Mouse (Mus musculus) heart, postnatal 0 days (tissue): Measurements from ENCODE around the gene Unc119. TPM values are rescaled to one million over a fixed set of nuclear protein-coding genes. Genes with fewer than 3 reads are reported as not detected.
A peak's percentile ranks its signal among the peaks of the same experiment; 100 is the strongest.

Experiments used
- ATAC-seq: fragments of 200-750 bp; cut with Nextera tagmentation; 2 replicates; pipeline ENCODE4 v1.8.0; 2017; ENCODE audit warnings: low read depth, moderate number of reproducible peaks, moderate library complexity; ENCODE audit not compliant: insufficient read depth
- DNase-seq: peaks from one replicate; pipeline ENCODE4 v3.0.0-alpha.2; 2016; ENCODE audit warnings: low spot score
- H3K27ac ChIP-seq: fragments of 300-500 bp; sonication (generic); 2 replicates; pipeline ENCODE4 v1.5.1; 2014; ENCODE audit warnings: low read depth, mild to moderate bottlenecking
- H3K27me3 ChIP-seq: fragments of 300-500 bp; sonication (generic); 2 replicates; pipeline ENCODE4 v1.6.1; 2014; ENCODE audit warnings: low read length, mixed read lengths; ENCODE audit not compliant: control insufficient read depth, insufficient read depth
- H3K36me3 ChIP-seq: fragments of 300-500 bp; sonication (generic); replicated peaks from 2 replicates; pipeline ENCODE4 v1.6.1; 2014; ENCODE audit warnings: low read length, mixed read lengths; ENCODE audit not compliant: control insufficient read depth, insufficient read depth
- H3K4me1 ChIP-seq: fragments of 300-500 bp; sonication (generic); 2 replicates; pipeline ENCODE4 v1.6.1; 2014; ENCODE audit warnings: antibody characterized with exemption; ENCODE audit not compliant: control insufficient read depth, insufficient read depth
- H3K4me2 ChIP-seq: fragments of 300-500 bp; sonication (generic); 2 replicates; pipeline ENCODE4 v1.6.1; 2014; ENCODE audit warnings: low read depth, mild to moderate bottlenecking, low read length, moderate library complexity
- H3K4me3 ChIP-seq: fragments of 300-500 bp; sonication (generic); 2 replicates; pipeline ENCODE4 v1.5.1; 2014; ENCODE audit warnings: low read depth, low read length
- H3K9ac ChIP-seq: fragments of 300-500 bp; sonication (generic); replicated peaks from 2 replicates; pipeline ENCODE4 v1.6.1; 2014; ENCODE audit warnings: low read depth, low read length, mixed read lengths
- H3K9me3 ChIP-seq: fragments of 300-500 bp; sonication (generic); replicated peaks from 2 replicates; pipeline ENCODE4 v1.6.1; 2016; ENCODE audit warnings: low read length; ENCODE audit not compliant: control insufficient read depth
- CTCF ChIP-seq: IDR thresholded peaks from 2 replicates; pipeline ENCODE4 v1.5.1; 2016; ENCODE audit warnings: antibody characterized with exemption, control low read depth, low read depth
- EP300 ChIP-seq: IDR thresholded peaks from 2 replicates; pipeline ENCODE4 v1.6.1; 2016; ENCODE audit warnings: antibody characterized with exemption, low read depth
- WGBS: fragments of 180-500 bp; shearing (Covaris S2); extraction: QIAGEN DNeasy Blood & Tissue Kit; methylation state at CpG from one replicate; pipeline ENCODE4 v1.1.7; 2014; 5-methylcytosine and 5-hydroxymethylcytosine counted together
- polyA plus RNA-seq: library from polyadenylated mRNA; unstranded; fragments of >200 nt; fragmentation: Nextera tagmentation; extraction: Ambion mirVana; gene quantifications from 2 replicates; pipeline ENCODE4 v1.2.1, GENCODE M21; 2015
- total RNA-seq: library from RNA; depleted of rRNA; stranded (reverse); fragments of >200 nt; gene quantifications from 2 replicates; pipeline ENCODE4 v1.2.3, GENCODE M21; 2014; ENCODE audit warnings: low replicate concordance

Gene Unc119
- total and polyA plus RNA-seq, 2 experiments from 2014 or later, result 20.9 to 57.3 TPM

- H3K4me2 ChIP-seq, result no peak overlapping the region
- H3K4me3 ChIP-seq, result no peak overlapping the region
- 76% methylated on average over 7 of the region's 7 CpGs for WGBS
- H3K27ac ChIP-seq, result no peak overlapping the region
- no peak overlapping the region for H3K9ac ChIP-seq
- TF ChIP-seq CTCF, result no peak
- no peak for TF ChIP-seq EP300
- DNase-seq, result no peak
- H3K9me3 ChIP-seq, result no peaks in the 10 kb centered on the region
- peaks cover 6% of the 10 kb centered on the region; the same call in 1 of the 2 replicates for H3K36me3 ChIP-seq
- H3K4me1 ChIP-seq, result peaks cover 31% of the 10 kb centered on the region
- ATAC-seq, result no peak
- H3K27me3 ChIP-seq, result no peaks in the 10 kb centered on the region
Observed at GRCm38 (mm10) chr11:78348474-78348873, 5.2 kb downstream of the Unc119 start.

- H3K4me3 ChIP-seq, result no peak overlapping the region
- ATAC-seq (no peak), DNase-seq (no peak)
- TF ChIP-seq EP300, result no peak
- TF ChIP-seq CTCF, result no peak
- H3K9ac ChIP-seq, result no peak overlapping the region
- no peak overlapping the region for H3K27ac ChIP-seq
- H3K4me2 ChIP-seq, result no peak overlapping the region
- H3K27me3 ChIP-seq, result no peaks in the 10 kb centered on the region
- H3K36me3 ChIP-seq, result peaks cover 6% of the 10 kb centered on the region; the same call in 1 of the 2 replicates
- H3K9me3 ChIP-seq, result no peaks in the 10 kb centered on the region
- H3K4me1 ChIP-seq, result peaks cover 20% of the 10 kb centered on the region
- 53% methylated on average over 4 of the region's 4 CpGs for WGBS
Observed at GRCm38 (mm10) chr11:78349441-78350358, 6.4 kb downstream of the Unc119 start.

- Histone ChIP-seq H3K4me2 (no peak overlapping the region), H3K9ac (no peak overlapping the region), H3K27me3 (no peaks in the 10 kb centered on the region), H3K4me1 (peaks cover 5% of the 10 kb centered on the region; the same call in 1 of the 2 replicates), H3K36me3 (peaks cover 5% of the 10 kb centered on the region; the same call in 1 of the 2 replicates), H3K9me3 (no peaks in the 10 kb centered on the region), H3K4me3 (no peak overlapping the region), H3K27ac (no peak overlapping the region)
- TF ChIP-seq EP300 (no peak), CTCF (no peak)
- DNase-seq (no peak), ATAC-seq (no peak)
- WGBS, result 58% methylated on average over 1 of the region's 1 CpGs
Observed at GRCm38 (mm10) chr11:78353081-78353480, 9.8 kb downstream of the Unc119 start.

- Histone ChIP-seq H3K9ac (no peak overlapping the region), H3K27me3 (no peaks in the 10 kb centered on the region), H3K4me2 (no peak overlapping the region), H3K4me1 (peaks cover 2% of the 10 kb centered on the region; the same call in 1 of the 2 replicates), H3K36me3 (no peaks in the 10 kb centered on the region), H3K9me3 (no peaks in the 10 kb centered on the region), H3K4me3 (no peak overlapping the region), H3K27ac (no peak overlapping the region)
- ATAC-seq (no peak), DNase-seq (no peak)
- 50% methylated on average over 6 of the region's 6 CpGs for WGBS
- TF ChIP-seq EP300 (no peak), CTCF (no peak)
Observed at GRCm38 (mm10) chr11:78354905-78355304, 11.6 kb downstream of the Unc119 start.

GRCm38 (mm10) chr11:78355471-78356238, 12.4 kb downstream of the Unc119 start:
- TF ChIP-seq EP300 (no peak), CTCF (peak; percentile 70)
- Histone ChIP-seq H3K27me3 (no peaks in the 10 kb centered on the region), H3K4me1 (no peaks in the 10 kb centered on the region), H3K4me3 (no peak overlapping the region), H3K4me2 (no peak overlapping the region), H3K36me3 (no peaks in the 10 kb centered on the region), H3K9me3 (no peaks in the 10 kb centered on the region), H3K9ac (no peak overlapping the region), H3K27ac (no peak overlapping the region)
- ATAC-seq (no peak), DNase-seq (no peak)
- 33% methylated on average over 4 of the region's 4 CpGs for WGBS
